Mouse (Mus musculus) right cerebral cortex, postnatal 14 days (tissue): ENCODE data around the gene Slc4a3.

Source experiments
- DNase-seq: peaks from one replicate; pipeline ENCODE4 v3.0.0; 2022

Gene Slc4a3

DNA sequence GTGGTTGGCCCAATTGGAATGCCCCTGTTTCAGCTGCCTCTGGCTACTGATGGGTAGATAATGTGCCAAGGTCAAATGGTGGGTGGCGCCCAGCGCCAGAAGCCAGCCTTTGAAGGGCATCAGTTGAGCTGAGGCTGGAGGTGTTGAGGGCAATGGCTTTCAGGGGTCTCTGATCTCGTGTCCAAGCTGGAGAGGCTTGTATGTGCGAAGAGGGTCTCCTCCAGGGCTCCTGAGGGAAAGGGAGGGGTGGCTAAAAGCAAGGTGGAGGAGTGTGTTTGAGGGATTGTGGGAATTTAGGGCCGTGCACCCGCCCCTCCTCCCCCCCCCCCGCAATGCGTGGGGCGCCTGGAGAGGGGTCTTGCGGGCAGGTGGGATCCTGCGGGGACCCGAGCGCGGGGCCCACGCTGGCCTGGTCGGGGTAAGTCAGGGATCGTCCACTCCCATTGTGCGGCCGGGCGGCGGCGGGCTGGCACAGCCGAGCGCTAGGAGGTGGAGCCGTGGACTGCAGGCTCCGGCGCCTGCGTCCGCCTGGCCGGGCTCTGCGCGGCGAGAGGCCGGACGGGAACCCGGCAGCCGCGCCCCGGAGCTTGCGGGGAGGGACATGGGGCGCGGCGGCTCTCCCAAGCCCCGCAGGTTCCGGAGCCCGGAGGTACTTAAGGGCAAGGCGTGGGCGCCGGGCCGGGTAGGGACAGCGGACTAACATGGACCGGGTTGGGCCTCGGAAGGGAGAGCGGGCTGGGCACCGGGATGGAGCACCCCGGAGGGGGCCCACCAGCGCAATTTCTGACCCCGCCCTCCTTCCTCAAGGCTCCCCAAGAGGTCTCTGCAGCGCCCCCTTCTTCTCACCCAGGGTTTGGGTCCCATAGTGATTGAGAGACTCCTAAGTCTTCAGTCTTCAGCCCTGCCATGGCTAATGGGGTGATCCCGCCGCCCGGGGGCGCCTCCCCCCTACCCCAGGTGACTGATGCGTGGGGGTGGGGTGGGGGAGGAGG lies at the start of gene Slc4a3:
Slc4a3 (plus strand) TSS at position 302 of the 992 bp plus-strand sequence.
- peak; percentile 70 for DNase-seq

DNA sequence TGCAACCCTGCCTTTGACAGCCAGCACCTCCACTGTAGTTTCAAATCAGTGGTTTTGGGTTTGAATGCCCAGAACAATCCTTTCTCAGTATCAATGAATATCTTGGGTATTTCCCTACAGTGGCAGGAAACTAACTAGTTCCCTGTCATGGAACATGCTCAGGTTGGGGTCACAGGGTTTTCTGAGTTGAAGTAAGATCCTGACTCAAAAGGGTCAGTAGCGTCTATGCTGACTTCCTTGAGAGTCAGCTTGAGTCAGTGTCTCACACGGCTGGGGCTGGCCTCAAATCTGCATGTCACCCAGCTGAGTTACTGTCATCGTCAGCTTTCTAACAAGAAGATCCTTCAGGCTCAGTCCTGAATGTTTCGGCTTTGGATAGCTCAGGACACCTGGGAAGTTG lies 47.2 kb upstream of the Slc4a3 start:
- no peak for DNase-seq

DNA sequence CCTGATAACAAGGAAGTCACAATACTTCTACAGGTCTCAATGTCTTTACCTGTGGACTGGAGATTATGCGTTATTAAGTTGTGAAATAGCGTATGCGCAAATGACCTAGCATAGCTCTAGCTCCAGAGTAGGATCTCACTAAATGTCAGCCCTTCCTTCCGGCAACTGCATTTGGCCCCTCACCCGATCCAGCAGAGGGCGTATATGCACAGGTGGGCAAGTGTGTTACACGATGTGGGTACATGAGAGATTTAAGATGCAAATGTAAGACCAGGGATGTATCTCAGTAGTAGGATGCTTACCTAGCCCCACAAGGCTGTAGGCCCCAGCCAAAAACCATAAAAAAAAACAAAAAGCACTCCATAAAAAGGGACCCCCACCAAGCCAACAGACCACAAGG lies 46.6 kb upstream of the Slc4a3 start:
- no peak for DNase-seq

DNA sequence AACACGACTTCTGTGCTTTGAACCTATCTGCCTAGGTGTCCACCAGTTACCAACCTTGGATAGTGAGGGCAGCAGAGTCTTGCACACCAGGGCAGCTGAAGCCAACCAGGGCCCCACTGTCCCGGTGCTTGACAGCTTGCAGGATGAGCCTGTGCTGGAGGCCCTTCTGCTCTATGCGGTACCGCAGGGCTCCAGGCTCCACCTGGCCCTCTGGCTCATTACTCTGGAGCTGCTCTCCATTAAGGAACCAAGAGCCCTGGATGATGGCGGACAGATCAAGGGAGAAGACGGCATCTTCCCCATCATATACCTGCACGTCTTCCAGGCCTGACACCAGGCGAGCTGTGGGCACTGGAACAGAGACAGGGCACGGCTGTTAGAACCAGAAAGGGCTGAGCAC lies 44.2 kb upstream of the Slc4a3 start:
- DNase-seq = no peak

DNA sequence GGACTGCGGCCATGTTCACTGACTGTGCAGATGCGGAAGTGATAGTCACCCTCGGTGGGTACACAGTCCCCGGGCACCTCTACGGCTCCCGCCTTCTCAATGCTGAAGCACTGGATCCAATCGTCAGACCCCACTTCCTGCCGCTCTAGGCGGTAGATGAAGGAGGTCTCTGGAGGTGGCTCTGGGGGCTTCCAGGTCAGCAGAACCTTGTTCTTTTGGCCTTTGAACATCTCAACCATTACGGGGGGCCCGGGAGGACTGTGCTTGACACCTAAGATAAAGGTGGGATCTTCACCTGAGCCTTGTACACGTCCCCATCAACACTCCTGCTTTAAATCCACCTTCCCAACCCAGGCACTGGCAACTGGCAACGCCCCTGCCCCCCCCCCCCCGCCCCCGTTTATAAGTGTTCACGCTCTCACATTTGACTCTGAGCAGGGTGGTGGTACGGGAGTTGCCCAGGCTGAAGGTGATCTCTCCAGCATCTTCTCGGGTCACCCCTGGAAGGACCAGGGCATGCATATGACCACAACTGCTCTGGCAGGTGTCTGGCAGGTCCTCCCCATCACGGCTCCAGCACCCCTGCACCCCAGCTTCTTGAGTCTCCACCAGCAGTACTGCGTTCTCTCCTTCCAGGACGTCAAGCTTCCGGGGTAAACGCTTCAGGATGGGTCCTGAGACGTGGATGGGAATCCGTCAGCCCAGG lies 43.0 kb upstream of the Slc4a3 start:
- DNase-seq = no peak

DNA sequence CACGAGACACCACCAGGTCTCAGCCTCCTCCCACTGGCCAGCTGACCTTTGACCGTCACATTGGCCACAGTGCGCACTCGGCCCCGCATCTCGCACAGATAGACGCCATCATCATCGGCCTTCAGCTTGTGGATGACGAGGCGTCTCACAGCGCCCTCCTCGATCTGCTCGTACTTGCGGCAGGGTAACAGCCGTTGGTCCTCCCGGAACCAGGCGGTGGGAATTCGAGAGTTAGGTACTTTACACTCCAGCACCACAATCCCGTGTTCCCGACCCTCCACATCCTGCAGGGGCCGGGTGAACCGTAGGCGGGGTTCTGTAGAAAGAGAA lies 42.5 kb upstream of the Slc4a3 start:
- DNase-seq = no peak

DNA sequence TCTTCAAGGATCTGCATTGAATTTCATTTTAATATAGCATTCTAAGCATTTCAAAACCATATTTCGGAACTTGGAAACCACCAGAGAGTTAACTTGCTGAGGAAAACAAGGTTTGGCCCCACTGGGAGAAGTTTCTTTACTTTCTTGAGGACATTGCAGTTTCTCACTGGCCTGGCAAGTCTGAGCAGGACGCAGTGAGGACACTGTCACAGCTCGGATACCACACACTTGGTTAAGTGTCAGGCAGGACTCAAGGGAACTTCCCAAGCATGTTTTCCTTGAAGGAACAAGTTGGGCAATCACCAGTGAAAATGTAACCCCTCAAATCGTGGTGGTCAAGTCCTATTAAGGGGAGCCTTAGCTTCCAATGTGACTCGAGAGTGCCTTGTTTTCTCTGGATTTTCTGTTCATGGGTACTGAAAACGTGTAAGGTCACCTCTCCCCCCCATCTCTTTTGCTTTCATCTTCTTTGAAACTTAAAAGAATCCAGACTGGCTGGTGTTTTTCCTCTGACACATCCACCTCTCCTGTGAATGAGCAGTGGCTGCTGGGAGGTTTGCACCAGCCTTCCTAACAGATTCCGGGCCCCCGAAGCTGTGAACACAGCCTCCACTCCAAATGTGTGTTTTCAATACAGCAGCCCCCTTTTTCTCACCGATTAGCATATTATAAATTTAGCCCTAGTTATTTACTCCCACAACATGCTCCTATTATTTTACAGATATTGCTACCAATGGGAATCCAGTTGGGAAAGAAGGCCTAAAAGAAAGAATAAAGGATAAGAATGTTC lies 41.6 kb upstream of the Slc4a3 start:
- DNase-seq = no peak

DNA sequence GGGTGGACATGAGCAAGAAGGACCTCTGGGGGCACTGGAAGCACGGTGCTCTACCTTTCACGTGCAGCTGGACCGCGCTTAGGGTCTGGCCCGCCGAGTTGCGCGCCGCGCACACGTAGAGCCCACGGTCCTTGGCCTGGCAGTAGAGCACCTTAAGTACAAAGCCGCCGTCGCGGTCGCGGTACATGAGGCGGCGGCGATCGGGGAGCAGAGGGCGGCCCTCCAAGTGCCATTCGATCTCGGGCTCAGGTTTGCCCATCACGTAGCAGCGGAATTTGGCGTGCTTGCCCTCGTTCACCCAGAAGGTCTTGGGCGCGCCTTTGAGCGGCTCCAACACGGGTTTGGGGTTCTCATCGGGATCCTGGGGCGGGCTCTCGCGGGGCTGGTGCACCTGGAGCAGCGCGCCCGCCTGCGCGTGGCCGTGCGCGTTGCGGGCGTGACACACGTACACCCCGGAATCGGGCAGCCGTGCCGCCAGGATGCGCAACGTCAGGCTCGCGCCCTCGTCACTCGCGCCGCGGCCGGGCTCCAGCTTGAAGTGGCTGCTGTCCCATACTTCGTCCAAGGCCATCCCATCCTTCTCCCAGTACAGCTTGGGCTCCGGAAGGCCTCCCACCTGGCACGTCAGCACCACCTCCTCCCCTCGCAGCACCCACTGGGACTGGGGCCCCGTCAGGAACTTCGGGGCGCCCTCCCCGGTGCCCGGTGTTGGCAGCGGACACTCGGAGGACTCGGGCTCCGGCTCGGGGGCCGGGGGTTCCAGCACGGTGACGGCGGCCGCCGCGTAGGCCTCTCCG lies 40.7 kb upstream of the Slc4a3 start:
- peak; percentile 81 for DNase-seq

DNA sequence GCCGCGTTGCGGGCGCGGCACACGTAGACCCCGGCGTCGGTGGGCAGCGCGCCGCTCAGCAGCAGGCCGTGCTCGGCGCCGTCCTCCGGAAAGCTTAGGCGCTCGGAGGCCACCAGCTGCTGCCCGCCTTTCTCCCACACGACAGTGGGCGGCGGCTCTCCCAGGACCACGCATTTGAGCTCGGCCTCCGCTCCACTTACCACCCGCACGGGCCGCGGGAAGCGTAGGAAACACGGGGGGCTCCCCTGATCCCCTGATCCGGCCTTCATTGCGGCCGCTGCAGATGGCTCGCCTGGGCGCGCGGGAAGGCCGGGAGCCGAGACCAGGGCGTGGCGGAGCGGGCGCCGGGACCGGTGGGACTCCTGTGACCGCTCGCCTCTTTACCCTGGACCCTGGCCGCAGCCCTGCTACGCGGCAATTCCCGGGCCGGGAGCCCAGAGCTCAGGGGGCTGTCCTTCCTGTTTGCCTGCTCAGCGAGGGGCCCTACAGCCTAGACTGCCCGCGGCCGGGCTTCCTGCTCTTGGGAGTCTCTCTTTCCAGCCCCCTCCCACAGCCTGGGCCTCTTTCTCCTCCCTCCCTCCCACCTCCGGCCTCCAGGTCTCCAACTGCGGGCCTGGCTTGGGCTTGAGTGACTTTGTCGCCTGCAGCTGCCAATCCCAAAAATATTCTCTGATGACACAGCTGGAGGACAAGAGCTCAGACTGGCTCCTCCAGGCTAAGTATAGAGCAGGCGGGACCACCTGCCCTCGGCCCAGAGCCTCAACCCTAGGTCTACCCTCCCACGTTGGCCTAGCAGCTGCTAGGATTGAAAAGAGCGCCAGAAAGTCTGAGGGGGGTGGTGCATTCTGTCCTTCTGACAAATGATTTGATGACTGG lies 39.9 kb upstream of the Slc4a3 start, which contains the start of gene Obsl1:
Obsl1 (minus strand) TSS at position 497 of the 876 bp plus-strand sequence.
- peak; percentile 52 for DNase-seq

DNA sequence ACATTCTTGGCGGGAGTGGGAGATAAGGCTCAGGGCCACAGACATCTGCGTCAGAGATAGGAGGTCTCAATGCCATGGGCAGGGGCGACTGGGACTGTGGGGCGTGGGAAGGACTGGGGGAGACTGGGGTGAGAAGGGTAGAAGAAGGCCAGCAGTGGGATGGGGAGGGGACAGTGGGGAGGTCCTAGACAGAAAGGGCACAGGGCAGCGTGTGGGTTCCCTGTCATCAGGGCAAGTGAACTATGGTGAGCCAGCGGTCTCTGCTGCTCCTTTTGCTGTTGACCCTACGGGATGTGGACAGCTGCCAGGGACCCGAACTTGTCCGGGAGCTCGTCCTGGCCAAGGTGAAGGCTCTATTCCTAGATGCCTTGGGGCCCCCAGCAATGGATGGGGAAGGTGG lies 39.1 kb upstream of the Slc4a3 start, which contains the start of gene Inha:
Inha (plus strand) TSS at position 72 of the 400 bp plus-strand sequence.
- no peak for DNase-seq

DNA sequence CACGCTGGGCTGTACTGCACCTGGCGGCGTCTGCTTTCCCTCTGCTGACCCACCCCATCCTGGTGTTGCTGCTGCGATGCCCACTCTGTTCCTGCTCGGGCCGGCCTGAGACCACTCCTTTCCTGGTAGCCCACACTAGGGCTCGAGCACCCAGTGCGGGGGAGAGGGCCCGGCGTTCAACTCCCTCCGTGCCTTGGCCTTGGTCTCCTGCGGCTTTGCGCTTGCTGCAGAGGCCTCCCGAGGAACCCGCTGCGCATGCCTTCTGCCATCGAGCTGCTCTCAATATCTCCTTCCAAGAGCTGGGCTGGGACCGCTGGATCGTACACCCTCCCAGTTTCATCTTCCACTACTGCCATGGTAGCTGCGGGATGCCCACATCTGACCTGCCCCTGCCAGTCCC lies 36.5 kb upstream of the Slc4a3 start:
- no peak for DNase-seq

DNA sequence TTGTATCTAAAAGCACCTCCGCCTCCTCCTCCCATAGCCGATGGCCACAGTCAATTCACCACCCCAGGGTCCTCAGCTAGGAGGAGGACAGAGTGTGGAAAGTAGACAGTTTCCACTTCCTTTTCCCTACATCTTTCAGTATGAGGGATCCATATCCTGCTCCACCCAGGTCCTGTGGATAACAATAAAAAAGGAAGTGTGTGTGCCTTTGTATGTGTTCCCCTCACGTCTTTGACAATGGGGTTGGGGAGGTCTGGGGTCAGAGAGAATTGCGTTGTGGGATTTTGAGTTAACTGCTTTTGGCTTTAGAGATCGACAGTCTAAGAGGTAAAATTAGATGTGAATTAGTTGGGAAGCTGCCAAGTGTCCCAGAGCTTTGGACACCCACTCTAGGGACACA lies 35.9 kb upstream of the Slc4a3 start:
- DNase-seq = no peak

DNA sequence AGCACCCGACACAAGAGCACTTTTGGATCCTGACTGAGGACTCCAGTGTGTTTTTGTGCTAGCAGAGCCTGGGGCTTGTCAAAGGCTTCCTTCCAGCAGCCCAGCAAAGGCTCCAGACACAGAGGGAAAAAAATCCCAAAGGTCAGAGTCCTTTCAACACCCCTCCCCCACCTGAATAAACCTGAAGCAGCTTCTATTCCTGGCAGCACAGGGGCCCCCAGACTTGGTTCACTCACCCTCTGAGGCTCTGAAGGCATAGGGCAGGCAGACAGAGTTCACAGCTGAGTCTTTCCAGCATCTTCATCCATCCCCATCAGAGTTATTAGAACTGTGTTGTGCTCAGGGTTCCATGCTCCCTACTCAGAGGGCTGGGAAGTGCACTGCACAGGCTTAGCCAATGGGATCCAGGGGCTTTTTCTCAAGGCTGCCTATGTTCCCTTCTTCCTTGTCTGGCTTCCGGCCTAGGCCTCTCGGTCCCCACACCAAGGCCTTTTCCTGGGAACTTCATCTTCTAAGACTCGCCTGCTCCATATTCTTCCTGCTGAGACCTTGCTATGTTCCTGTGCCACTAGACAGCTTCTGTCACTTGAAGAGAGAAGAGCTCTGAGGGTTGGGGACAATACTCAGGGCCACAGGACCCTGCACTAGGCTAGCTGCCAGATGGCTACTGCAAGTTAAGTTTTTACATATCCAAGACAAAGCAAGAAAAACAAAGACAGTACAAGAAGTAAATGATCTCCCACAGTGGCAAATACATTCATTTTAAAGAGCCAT lies 34.4 kb upstream of the Slc4a3 start:
- DNase-seq = no peak

DNA sequence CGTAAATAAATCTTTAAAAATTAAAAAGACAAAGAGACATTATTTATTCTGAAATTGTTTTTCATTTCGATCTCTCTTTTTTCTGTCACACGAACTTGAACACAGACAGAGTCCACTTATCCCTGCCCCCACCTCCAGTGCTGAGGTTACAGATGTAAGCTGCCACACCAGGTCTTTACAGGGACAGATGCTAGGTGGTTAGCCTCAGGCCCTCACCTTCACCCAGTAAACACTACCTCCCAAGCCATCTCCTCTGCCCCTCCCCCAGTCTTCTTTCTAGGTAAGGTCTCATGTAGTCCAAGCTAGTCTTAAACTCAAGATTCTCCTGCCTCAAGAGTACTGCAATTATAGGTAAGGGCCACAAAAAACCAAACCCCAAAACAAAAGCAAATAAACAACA lies 33.5 kb upstream of the Slc4a3 start:
- no peak for DNase-seq

DNA sequence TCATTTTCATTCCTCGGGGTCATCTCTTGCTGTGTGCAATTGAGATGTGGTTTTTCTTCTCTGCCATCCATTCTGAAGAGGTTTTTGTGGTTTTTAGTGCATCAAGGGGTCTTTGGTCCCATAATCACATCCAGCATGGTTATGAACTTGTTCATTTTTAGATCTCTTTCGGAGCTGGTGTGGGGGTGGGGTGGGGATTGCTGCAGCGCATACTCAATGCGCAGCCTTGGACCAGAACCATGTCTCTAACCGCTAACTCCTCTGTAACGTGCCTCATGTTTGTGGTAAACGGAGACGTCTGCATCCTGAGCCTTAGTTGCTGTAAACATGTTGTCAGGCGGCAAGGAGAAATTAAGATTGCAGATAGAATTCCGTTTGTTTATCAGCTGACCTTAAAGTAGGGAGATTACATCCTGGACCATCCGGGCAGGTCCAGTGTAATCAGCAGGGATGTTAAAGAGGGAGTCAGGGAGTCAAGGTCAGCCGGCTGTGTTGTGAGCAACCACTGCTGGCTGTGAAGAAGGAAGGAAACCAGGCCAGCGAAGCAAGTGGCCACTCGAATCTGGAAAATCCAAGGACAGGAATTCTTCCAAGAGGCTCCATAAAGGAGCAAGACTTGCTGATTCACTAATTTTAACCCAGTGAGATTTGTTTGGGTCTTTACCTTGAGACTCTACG lies 29.2 kb upstream of the Slc4a3 start:
- DNase-seq = no peak

DNA sequence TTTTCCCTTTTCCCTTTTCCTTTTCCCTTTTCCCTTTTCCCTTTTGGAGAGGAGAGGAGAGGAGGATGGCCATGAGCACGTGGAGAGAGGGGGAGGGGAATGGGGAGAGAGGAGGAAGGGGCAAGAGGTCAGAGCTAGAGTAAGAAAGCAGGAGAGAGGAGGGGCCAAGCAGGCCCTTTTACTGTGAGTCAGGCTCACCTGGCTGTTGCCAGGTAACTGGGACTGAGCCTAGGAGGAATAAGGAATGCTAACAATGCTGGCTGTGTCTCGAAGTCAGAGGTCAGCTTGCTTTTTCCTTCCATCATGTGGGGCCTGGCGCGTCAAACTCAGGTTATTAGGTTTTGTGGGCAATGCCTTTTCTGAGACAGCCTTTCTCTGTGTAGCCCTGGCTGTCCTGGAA lies 28.1 kb upstream of the Slc4a3 start:
- no peak for DNase-seq

DNA sequence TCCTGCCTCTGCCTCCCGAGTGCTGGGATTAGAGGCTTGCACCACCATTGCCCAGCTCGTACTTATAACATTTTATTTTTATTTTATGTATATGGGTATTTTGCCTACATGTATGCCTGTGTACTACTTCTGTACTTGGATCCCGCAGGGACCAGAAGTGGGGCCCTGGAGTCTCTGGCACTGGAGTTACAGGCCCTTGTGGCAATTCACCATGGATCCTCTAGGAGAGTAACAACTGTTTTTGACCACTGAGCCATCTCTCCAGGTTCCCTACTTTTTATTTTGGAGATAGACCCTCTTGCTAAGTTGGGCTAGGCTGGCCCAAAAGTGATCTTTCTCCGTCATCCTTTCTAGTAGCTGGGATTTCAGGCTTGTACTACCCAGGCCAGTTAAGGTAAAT lies 27.6 kb upstream of the Slc4a3 start:
- DNase-seq = no peak

DNA sequence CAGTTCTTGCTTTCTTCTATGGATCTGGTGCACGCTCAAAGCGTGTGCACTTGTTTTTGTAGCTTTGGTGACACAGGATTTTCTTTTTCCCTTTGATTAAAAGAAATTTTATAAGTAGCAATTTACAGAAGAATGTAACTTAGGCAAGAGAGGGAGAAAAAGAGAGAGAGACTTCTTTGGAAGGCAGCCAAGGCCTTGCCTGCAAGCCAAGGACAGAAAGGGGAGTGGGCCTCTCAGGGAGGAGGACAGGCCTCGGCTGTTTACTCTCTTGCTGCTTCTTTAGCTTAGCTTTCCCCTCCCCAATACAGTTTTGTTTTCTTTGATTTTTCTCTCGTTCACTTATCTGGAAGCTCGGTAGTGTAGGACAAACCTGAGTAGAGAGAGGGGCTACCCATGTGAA lies 26.5 kb upstream of the Slc4a3 start:
- no peak for DNase-seq

DNA sequence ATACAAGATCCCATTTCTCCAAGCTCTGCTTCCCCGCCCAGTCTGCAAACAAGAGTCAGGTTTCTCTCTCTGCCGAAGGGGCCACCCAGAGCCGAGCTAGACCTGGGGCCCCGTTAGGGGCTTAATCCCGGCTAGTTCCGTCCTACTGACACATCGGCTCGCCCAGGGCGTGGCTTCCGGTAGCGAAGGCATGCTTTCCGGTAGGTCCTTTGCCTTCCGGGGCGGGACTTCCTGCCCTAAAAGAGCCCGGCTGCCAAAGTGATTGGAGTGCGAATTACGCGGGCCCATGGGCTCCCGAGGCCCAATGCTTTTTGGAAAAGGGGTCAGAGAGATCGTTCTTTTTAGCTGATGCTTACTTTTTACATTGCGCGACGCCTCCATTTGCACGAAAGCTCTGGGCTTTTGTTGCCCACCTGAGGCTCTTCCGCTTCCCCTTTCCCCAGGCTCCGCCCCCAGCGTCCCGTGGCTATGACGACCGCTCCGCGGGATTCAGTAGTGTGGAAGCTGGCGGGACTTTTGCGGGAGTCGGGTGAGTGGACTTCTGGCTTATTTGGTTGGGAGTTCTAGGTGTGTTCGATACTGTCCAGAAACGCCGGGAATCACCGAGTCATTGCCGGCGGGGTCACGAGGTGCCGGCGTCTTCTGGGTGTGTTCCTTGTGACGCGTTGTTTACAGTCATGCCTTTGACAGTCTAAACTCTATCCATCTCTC lies 24.6 kb upstream of the Slc4a3 start, which contains the start of gene Stk11ip:
Stk11ip (plus strand) TSS at position 209 of the 711 bp plus-strand sequence.
- peak; percentile 88 for DNase-seq
